Mouse (Mus musculus) embryonic facial prominence, embryonic 15.5 days (tissue): ENCODE measurements around the gene Tesmin. TPM values are rescaled to one million over a fixed set of nuclear protein-coding genes. Genes with fewer than 3 reads are reported as not detected.

Experiments
- ATAC-seq: fragments of 200-750 bp; cut with Nextera tagmentation; 2 replicates; pipeline ENCODE4 v1.8.0; 2017; ENCODE audit warnings: low read depth, moderate TSS enrichment; ENCODE audit not compliant: insufficient number of reproducible peaks, low FRiP score, low TSS enrichment
- H3K27ac ChIP-seq: fragments of 300-500 bp; sonication (generic); replicated peaks from 2 replicates; pipeline ENCODE4 v1.5.1; 2015; ENCODE audit warnings: mild to moderate bottlenecking, inconsistent platforms
- H3K27me3 ChIP-seq: fragments of 300-500 bp; sonication (generic); 2 replicates; pipeline ENCODE4 v1.6.1; 2015; ENCODE audit warnings: inconsistent platforms
- H3K36me3 ChIP-seq: fragments of 300-500 bp; sonication (generic); 2 replicates; pipeline ENCODE4 v1.6.1; 2015; ENCODE audit warnings: mild to moderate bottlenecking, inconsistent platforms
- H3K4me1 ChIP-seq: fragments of 300-500 bp; sonication (generic); 2 replicates; pipeline ENCODE4 v1.6.1; 2015; ENCODE audit warnings: inconsistent platforms
- H3K4me2 ChIP-seq: fragments of 300-500 bp; sonication (generic); replicated peaks from 2 replicates; pipeline ENCODE4 v1.6.1; 2015; ENCODE audit warnings: mild to moderate bottlenecking, inconsistent platforms
- H3K4me3 ChIP-seq: fragments of 300-500 bp; sonication (generic); replicated peaks from 2 replicates; pipeline ENCODE4 v1.5.1; 2015; ENCODE audit warnings: mild to moderate bottlenecking, inconsistent platforms
- H3K9ac ChIP-seq: fragments of 300-500 bp; sonication (generic); 2 replicates; pipeline ENCODE4 v1.6.1; 2015; ENCODE audit warnings: inconsistent platforms
- H3K9me3 ChIP-seq: fragments of 300-500 bp; sonication (generic); replicated peaks from 2 replicates; pipeline ENCODE4 v1.6.1; 2016; ENCODE audit warnings: inconsistent platforms
- WGBS: fragments of 180-500 bp; shearing (Covaris S2); methylation state at CpG from one replicate; pipeline ENCODE4 v1.1.7; 2015; 5-methylcytosine and 5-hydroxymethylcytosine counted together
- polyA plus RNA-seq: library from polyadenylated mRNA; unstranded; fragments of >200 nt; fragmentation: Nextera tagmentation; extraction: Ambion mirVana; gene quantifications from 2 replicates; pipeline ENCODE4 v1.2.1, GENCODE M21; 2015

Gene Tesmin
- polyA plus RNA-seq, 1 experiment from 2014 or later, result 0.65 TPM

- 64% methylated on average over 3 of the region's 3 CpGs for WGBS
- Histone ChIP-seq H3K4me2 (no peak overlapping the region), H3K36me3 (no peaks in the 10 kb centered on the region), H3K4me1 (0 out of 2 replicates have a peak, but pooled peaks cover 3% of the 10 kb centered on the region), H3K9ac (no peak overlapping the region), H3K4me3 (no peak overlapping the region), H3K9me3 (no peaks in the 10 kb centered on the region), H3K27ac (no peak overlapping the region), H3K27me3 (no peaks in the 10 kb centered on the region)
- ATAC-seq, result no peak
These were observed 58.7 kb downstream of the Tesmin start for GRCm38 (mm10) chr19:3447348-3447747.

- ATAC-seq, result no peak
- 0 out of 2 replicates have a peak, but pooled peaks cover 3% of the 10 kb centered on the region for H3K4me1 ChIP-seq
- no peak overlapping the region for H3K4me2 ChIP-seq
- no peaks in the 10 kb centered on the region for H3K9me3 ChIP-seq
- H3K27ac ChIP-seq, result no peak overlapping the region
- peaks cover 9% of the 10 kb centered on the region for H3K36me3 ChIP-seq
- no peak overlapping the region for H3K9ac ChIP-seq
- no peak overlapping the region for H3K4me3 ChIP-seq
- 61% methylated on average over 3 of the region's 3 CpGs for WGBS
- no peaks in the 10 kb centered on the region for H3K27me3 ChIP-seq
These were observed 60.6 kb downstream of the Tesmin start for GRCm38 (mm10) chr19:3449248-3449647.

- no peaks in the 10 kb centered on the region for H3K27me3 ChIP-seq
- H3K27ac ChIP-seq, result no peak overlapping the region
- H3K4me3 ChIP-seq, result no peak overlapping the region
- H3K9ac ChIP-seq, result no peak overlapping the region
- H3K4me1 ChIP-seq, result 0 out of 2 replicates have a peak, but pooled peaks cover 3% of the 10 kb centered on the region
- H3K9me3 ChIP-seq, result no peaks in the 10 kb centered on the region
- H3K36me3 ChIP-seq, result peaks cover 21% of the 10 kb centered on the region
- H3K4me2 ChIP-seq, result no peak overlapping the region
- no peak for ATAC-seq
- 88% methylated on average over 3 of the region's 3 CpGs for WGBS
These were observed 62.1 kb downstream of the Tesmin start for GRCm38 (mm10) chr19:3450714-3451113.

GRCm38 (mm10) chr19:3451170-3451569 is 62.5 kb downstream of the Tesmin start:
- Histone ChIP-seq H3K4me3 (no peak overlapping the region), H3K9me3 (no peaks in the 10 kb centered on the region), H3K27me3 (no peaks in the 10 kb centered on the region), H3K4me2 (no peak overlapping the region), H3K4me1 (0 out of 2 replicates have a peak, but pooled peaks cover 3% of the 10 kb centered on the region), H3K27ac (no peak overlapping the region), H3K36me3 (peaks cover 21% of the 10 kb centered on the region), H3K9ac (no peak overlapping the region)
- WGBS, result 20% methylated on average over 6 of the region's 6 CpGs
- peak; percentile 40; the same call in 1 of the 2 replicates for ATAC-seq

- no peaks in the 10 kb centered on the region for H3K27me3 ChIP-seq
- 0 out of 2 replicates have a peak overlapping the region, but pooled peaks have one; percentile 8 for H3K27ac ChIP-seq
- H3K9ac ChIP-seq, result no peak overlapping the region
- H3K4me1 ChIP-seq, result 0 out of 2 replicates have a peak, but pooled peaks cover 3% of the 10 kb centered on the region
- no peak overlapping the region for H3K4me2 ChIP-seq
- 61% methylated on average over 6 of the region's 6 CpGs for WGBS
- no peaks in the 10 kb centered on the region for H3K9me3 ChIP-seq
- no peak for ATAC-seq
- no peak overlapping the region for H3K4me3 ChIP-seq
- peaks cover 22% of the 10 kb centered on the region for H3K36me3 ChIP-seq
These were observed 63.0 kb downstream of the Tesmin start for GRCm38 (mm10) chr19:3451649-3452048.

Other genes starting within 250 kb of the Tesmin start
- gene Mrpl21, start 106.0 kb upstream of the Tesmin start, polyA plus RNA-seq, result 111 and 116 TPM in 2 replicates
- gene Ighmbp2, start 105.8 kb upstream of the Tesmin start, polyA plus RNA-seq, result 10.2 and 11.0 TPM in 2 replicates
- 15.5 and 18.2 TPM in 2 replicates for gene Cpt1a, start 66.5 kb upstream of the Tesmin start, polyA plus RNA-seq
- 1.8 and 3.8 TPM in 2 replicates for gene Gal, start 25.7 kb downstream of the Tesmin start, polyA plus RNA-seq
- gene Ppp6r3, start 186.9 kb downstream of the Tesmin start, polyA plus RNA-seq, result 50.1 and 55.0 TPM in 2 replicates